Mouse (Mus musculus): ENCODE data around the gene Macrod1.

DNA sequence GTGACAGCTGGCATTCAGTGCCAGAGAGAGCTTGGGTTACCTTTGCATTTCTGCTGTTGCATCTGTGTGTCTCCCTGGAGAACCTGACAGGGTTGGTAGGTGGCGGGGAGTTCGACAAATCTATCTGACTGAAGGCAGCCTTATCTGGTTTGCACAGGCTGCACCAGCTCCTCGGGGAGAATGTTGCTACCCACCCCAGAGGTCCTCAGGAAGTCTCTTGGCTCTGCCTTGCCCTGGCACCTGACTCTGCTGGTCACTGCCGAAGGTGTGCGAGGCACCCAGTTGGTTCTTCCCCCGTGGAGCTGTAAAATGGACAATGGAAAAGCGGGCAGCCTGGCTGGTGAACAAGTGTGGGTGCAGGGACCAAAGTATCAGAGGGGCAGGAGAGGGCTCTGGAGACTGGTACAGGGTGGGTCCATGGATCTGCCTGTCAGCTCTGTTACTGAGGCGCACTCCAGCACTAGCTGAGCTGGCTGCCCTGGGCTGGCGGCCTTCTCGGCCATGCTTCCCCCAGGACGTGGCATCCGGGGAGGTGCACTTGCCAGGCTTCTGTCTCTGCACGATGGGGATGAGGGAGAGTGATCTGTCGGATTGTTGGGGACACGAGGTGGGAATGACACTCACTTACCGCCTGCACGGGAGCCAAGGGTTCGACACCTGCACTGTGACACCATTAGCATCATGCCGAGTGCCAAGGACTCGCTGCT, 10.9 kb downstream of the Macrod1 start:
- no peak for TF ChIP-seq CTCF (IDR thresholded peaks at IDR 0.05; ENCODE audit: borderline replicate concordance, extremely low read depth, insufficient read depth, insufficient read length)
- no peak for TF ChIP-seq POLR2A (IDR thresholded peaks at IDR 0.05; ENCODE audit: borderline replicate concordance, extremely low read depth, insufficient read depth, insufficient read length, poor library complexity, severe bottlenecking)

All from brain, embryonic 14.5 days (tissue).